Mouse (Mus musculus): ENCODE data around the gene Nrp2. TPM values are rescaled to one million over a fixed set of nuclear protein-coding genes. Genes with fewer than 3 reads are reported as not detected.

The Nrp2 gene
- total and polyA plus RNA-seq, 3 experiments, result not detected

DNA sequence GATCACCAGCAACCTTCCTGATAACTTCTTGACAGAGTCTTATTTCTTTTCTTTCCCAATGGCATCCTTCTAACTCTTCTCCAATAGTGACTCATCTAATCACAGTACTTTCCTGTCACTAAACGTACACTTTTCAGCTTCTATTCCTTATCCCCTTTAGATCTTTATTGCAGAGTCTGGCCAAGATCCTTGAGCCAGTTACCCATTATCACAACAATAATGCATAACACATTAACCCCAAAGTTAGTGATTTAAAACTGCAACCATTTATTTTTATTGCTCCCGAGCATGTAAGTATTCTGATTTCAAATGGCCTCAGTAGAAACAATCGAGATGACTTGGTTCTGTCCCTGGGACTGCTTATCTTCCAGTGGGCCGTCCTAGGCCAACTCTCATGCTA is 150.9 kb downstream of the Nrp2 start:
- H3K27me3 ChIP-seq (ENCODE audit: control insufficient read depth in 1 of 2, insufficient read depth in 2 of 2, low read length in 2 of 2), result no peaks in the 10 kb centered on the region
- no peaks in the 10 kb centered on the region for H3K36me3 ChIP-seq (ENCODE audit: control insufficient read depth in 1 of 2, insufficient read depth in 2 of 2, low read length in 2 of 2)
- no peak for DNase-seq (ENCODE audit: low read depth, low spot score)
- no peak overlapping the region for H3K4me3 ChIP-seq (ENCODE audit: control insufficient read depth in 1 of 2, insufficient read depth in 1 of 2, low read depth in 2 of 2, low read length in 2 of 2)
- no peaks in the 10 kb centered on the region for H3K79me2 ChIP-seq (ENCODE audit: control insufficient read depth, insufficient read depth, low read length, poor library complexity)
- no peak overlapping the region for H3K27ac ChIP-seq (ENCODE audit: control insufficient read depth, low read depth, low read length)
- no peaks in the 10 kb centered on the region for H3K9me3 ChIP-seq (replicated peaks; ENCODE audit: insufficient read depth, low read length)
- no peak overlapping the region for H3K9ac ChIP-seq (ENCODE audit: control insufficient read depth, low read depth, low read length, poor library complexity, severe bottlenecking)
- no peaks in the 10 kb centered on the region for H3K4me1 ChIP-seq (ENCODE audit: control insufficient read depth in 1 of 2, insufficient read depth in 2 of 2, low read length in 2 of 2)
- TF ChIP-seq SIN3A (IDR thresholded peaks at IDR 0.05; ENCODE audit: low read length) (no peak), JUND (IDR thresholded peaks at IDR 0.05; ENCODE audit: low read depth, low read length) (no peak), CHD2 (IDR thresholded peaks at IDR 0.05; ENCODE audit: low read length) (no peak), USF1 (IDR thresholded peaks at IDR 0.05; ENCODE audit: low read depth, low read length) (no peak), CTCF (IDR thresholded peaks at IDR 0.05 in 2 of 3, conservative IDR thresholded peaks at IDR 0.05 in 1 of 3; ENCODE audit: control insufficient read depth in 1 of 3, insufficient read depth in 1 of 3, low read depth in 2 of 3, low read length in 3 of 3, poor library complexity in 1 of 3, severe bottlenecking in 1 of 3) (no peak), USF2 (IDR thresholded peaks at IDR 0.05; ENCODE audit: borderline replicate concordance in 1 of 2, insufficient read depth in 1 of 2, low read depth in 1 of 2, low read length in 2 of 2) (no peak), CHD1 (IDR thresholded peaks at IDR 0.05; ENCODE audit: low read depth, low read length) (no peak), TCF12 (IDR thresholded peaks at IDR 0.05; ENCODE audit: low read depth, low read length) (no peak), GABPA (IDR thresholded peaks at IDR 0.05; ENCODE audit: low read depth, low read length) (no peak), UBTF (IDR thresholded peaks at IDR 0.05; ENCODE audit: borderline replicate concordance, insufficient read depth, low read depth, low read length) (no peak), MAX (IDR thresholded peaks at IDR 0.05; ENCODE audit: low read length) (no peak), HCFC1 (IDR thresholded peaks at IDR 0.05; ENCODE audit: low read depth, low read length) (no peak), POLR2AphosphoS2 (IDR thresholded peaks at IDR 0.05; ENCODE audit: low read length) (no peak), ZMIZ1 (IDR thresholded peaks at IDR 0.05; ENCODE audit: low read depth, low read length) (no peak), ELF1 (IDR thresholded peaks at IDR 0.05; ENCODE audit: low read depth, low read length) (no peak), NRF1 (IDR thresholded peaks at IDR 0.05; ENCODE audit: insufficient read depth, low read depth, low read length, poor library complexity, severe bottlenecking) (no peak), NELFE (IDR thresholded peaks at IDR 0.05; ENCODE audit: low read depth, low read length) (no peak)

DNA sequence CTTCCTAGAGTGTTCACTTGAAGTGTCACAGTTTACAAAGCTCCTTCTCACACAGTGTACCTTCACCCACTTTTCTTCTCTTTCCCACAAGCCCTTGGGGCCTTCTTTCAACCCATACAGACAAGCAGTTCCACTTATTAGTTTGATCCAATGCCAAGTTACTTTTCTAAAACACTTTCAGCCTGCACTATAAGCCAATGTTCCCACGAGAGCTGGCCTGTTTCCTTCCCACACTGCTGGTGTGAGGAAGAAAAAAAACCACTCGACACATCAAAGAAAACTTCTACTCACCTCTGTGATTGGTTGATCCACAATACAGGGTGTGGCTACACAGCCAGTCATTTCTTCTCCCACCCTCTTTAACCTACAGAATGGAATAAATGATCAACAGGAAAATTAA is 156.0 kb downstream of the Nrp2 start:
- Histone ChIP-seq H3K27me3 (ENCODE audit: control insufficient read depth in 1 of 2, insufficient read depth in 2 of 2, low read length in 2 of 2) (no peaks in the 10 kb centered on the region), H3K79me2 (ENCODE audit: control insufficient read depth, insufficient read depth, low read length, poor library complexity) (no peaks in the 10 kb centered on the region), H3K27ac (ENCODE audit: control insufficient read depth, low read depth, low read length) (no peak overlapping the region), H3K36me3 (ENCODE audit: control insufficient read depth in 1 of 2, insufficient read depth in 2 of 2, low read length in 2 of 2) (no peaks in the 10 kb centered on the region), H3K9me3 (replicated peaks; ENCODE audit: insufficient read depth, low read length) (no peaks in the 10 kb centered on the region), H3K4me1 (ENCODE audit: control insufficient read depth in 1 of 2, insufficient read depth in 2 of 2, low read length in 2 of 2) (no peaks in the 10 kb centered on the region), H3K9ac (ENCODE audit: control insufficient read depth, low read depth, low read length, poor library complexity, severe bottlenecking) (no peak overlapping the region), H3K4me3 (ENCODE audit: control insufficient read depth in 1 of 2, insufficient read depth in 1 of 2, low read depth in 2 of 2, low read length in 2 of 2) (no peak overlapping the region)
- DNase-seq (ENCODE audit: low read depth, low spot score), result no peak
- TF ChIP-seq RAD21 (IDR thresholded peaks at IDR 0.05; ENCODE audit: low read depth, low read length) (no peak), MAZ (IDR thresholded peaks at IDR 0.05; ENCODE audit: low read depth, low read length) (no peak), ZMIZ1 (IDR thresholded peaks at IDR 0.05; ENCODE audit: low read depth, low read length) (no peak), HCFC1 (IDR thresholded peaks at IDR 0.05; ENCODE audit: low read depth, low read length) (no peak), RCOR1 (IDR thresholded peaks at IDR 0.05; ENCODE audit: low read depth, low read length) (no peak), MYB (IDR thresholded peaks at IDR 0.05; ENCODE audit: low read depth, low read length) (no peak), CTCF (IDR thresholded peaks at IDR 0.05 in 2 of 3, conservative IDR thresholded peaks at IDR 0.05 in 1 of 3; ENCODE audit: control insufficient read depth in 1 of 3, insufficient read depth in 1 of 3, low read depth in 2 of 3, low read length in 3 of 3, poor library complexity in 1 of 3, severe bottlenecking in 1 of 3) (no peak), USF2 (IDR thresholded peaks at IDR 0.05; ENCODE audit: borderline replicate concordance in 1 of 2, insufficient read depth in 1 of 2, low read depth in 1 of 2, low read length in 2 of 2) (no peak), KAT2A (conservative IDR thresholded peaks at IDR 0.05; ENCODE audit: low read depth, low read length) (no peak)
